Mouse (Mus musculus) CH12.LX (cell line): ENCODE data around the gene Chuk. TPM values are rescaled to one million over a fixed set of nuclear protein-coding genes. Genes with fewer than 3 reads are reported as not detected.

Experiments
- DNase-seq: peaks from one replicate; pipeline ENCODE4 v3.0.0-alpha.2; 2013; ENCODE audit errors: extremely low read depth
- H3K27ac ChIP-seq: 2 replicates; pipeline ENCODE4 v1.5.1; 2012; ENCODE audit warnings: low read depth, mild to moderate bottlenecking, control low read depth, moderate library complexity; ENCODE audit not compliant: insufficient read depth
- H3K27me3 ChIP-seq: replicated peaks from 2 replicates; pipeline ENCODE3; 2012; ENCODE audit warnings: inconsistent platforms
- H3K36me3 ChIP-seq, 2 experiments: replicated peaks in 1 of 2; 2 replicates each; pipeline versions ENCODE3 to v1.6.1; 2012; ENCODE audit warnings: inconsistent platforms in 1 of 2, low read length in 1 of 2, mild to moderate bottlenecking in 1 of 2, mixed read lengths in 1 of 2, moderate library complexity in 1 of 2; ENCODE audit not compliant: control insufficient read depth in 1 of 2, insufficient read depth in 1 of 2
- H3K4me1 ChIP-seq, 2 experiments: 2 replicates each; pipeline ENCODE4 v1.6.1; 2012; ENCODE audit warnings: inconsistent platforms in 1 of 2, moderate library complexity in 1 of 2; ENCODE audit not compliant: insufficient read depth in 2 of 2, control insufficient read depth in 1 of 2
- H3K4me2 ChIP-seq: 2 replicates; pipeline ENCODE4 v1.6.1; 2012; ENCODE audit warnings: low read depth, mild to moderate bottlenecking, control low read depth; ENCODE audit not compliant: poor library complexity, insufficient read depth, severe bottlenecking
- H3K4me3 ChIP-seq, 3 experiments: fragments of 150-350 bp in 1 of 3; sonication (generic) in 1 of 3; replicated peaks in 1 of 3; 2 replicates each; pipeline versions ENCODE3 to v1.5.1; 2011 to 2012; ENCODE audit warnings: low read depth in 2 of 3, low read length in 2 of 3, mild to moderate bottlenecking in 2 of 3, moderate library complexity in 2 of 3, control low read depth in 1 of 3, improper control_type of control experiment in 1 of 3, inconsistent platforms in 1 of 3, mixed read lengths in 1 of 3; ENCODE audit not compliant: poor library complexity in 1 of 3
- H3K79me2 ChIP-seq: replicated peaks from 2 replicates; pipeline ENCODE4 v1.6.1; 2012; ENCODE audit warnings: mild to moderate bottlenecking, moderate library complexity; ENCODE audit not compliant: control insufficient read depth, poor library complexity, insufficient read depth, severe bottlenecking; ENCODE audit errors: extremely low read depth
- H3K9ac ChIP-seq: 2 replicates; pipeline ENCODE4 v1.6.1; 2012; ENCODE audit warnings: low read depth, mild to moderate bottlenecking, control low read depth, moderate library complexity; ENCODE audit not compliant: insufficient read depth
- H3K9me3 ChIP-seq: replicated peaks from 2 replicates; pipeline ENCODE3; 2012; ENCODE audit warnings: low read length, inconsistent platforms, mixed read lengths
- CTCF ChIP-seq, 2 experiments: IDR thresholded peaks in 1 of 2; conservative IDR thresholded peaks in 1 of 2; 2 replicates each; pipeline ENCODE4 v1.5.1; 2011 to 2012; ENCODE audit warnings: low read depth in 2 of 2, low read length in 2 of 2, improper control_type of control experiment in 1 of 2, inconsistent platforms in 1 of 2, mild to moderate bottlenecking in 1 of 2, moderate library complexity in 1 of 2
- GABPA ChIP-seq: IDR thresholded peaks from 2 replicates; pipeline ENCODE4 v1.6.1; 2012; ENCODE audit warnings: low read depth, low read length, improper control_type of control experiment, inconsistent platforms; ENCODE audit not compliant: insufficient replicate concordance
- IRF4 ChIP-seq: IDR thresholded peaks from 2 replicates; pipeline ENCODE4 v1.6.1; 2014; ENCODE audit warnings: low read depth, mild to moderate bottlenecking, inconsistent platforms, low read length, improper control_type of control experiment
- JUN ChIP-seq: IDR thresholded peaks from 2 replicates; pipeline ENCODE4 v1.6.1; 2011; ENCODE audit warnings: low read depth, mild to moderate bottlenecking, low read length, improper control_type of control experiment, moderate library complexity; ENCODE audit not compliant: insufficient read depth
- JUND ChIP-seq: conservative IDR thresholded peaks from 2 replicates; pipeline ENCODE4 v1.6.1; 2011; ENCODE audit warnings: low read depth, low read length, improper control_type of control experiment
- KAT2A ChIP-seq: IDR thresholded peaks from 2 replicates; pipeline ENCODE4 v1.6.1; 2012; ENCODE audit warnings: low read length, improper control_type of control experiment, inconsistent platforms; ENCODE audit not compliant: insufficient replicate concordance
- MAFK ChIP-seq: IDR thresholded peaks from 2 replicates; pipeline ENCODE4 v1.6.1; 2011; ENCODE audit warnings: low read length, improper control_type of control experiment; ENCODE audit not compliant: insufficient replicate concordance
- MEF2A ChIP-seq: IDR thresholded peaks from 2 replicates; pipeline ENCODE4 v1.6.1; 2014; ENCODE audit warnings: low read depth, mild to moderate bottlenecking, inconsistent platforms, low read length, improper control_type of control experiment, borderline replicate concordance
- MXI1 ChIP-seq: IDR thresholded peaks from 2 replicates; pipeline ENCODE4 v1.6.1; 2011; ENCODE audit warnings: mild to moderate bottlenecking, low read depth, low read length, improper control_type of control experiment
- NELFE ChIP-seq: IDR thresholded peaks from 2 replicates; pipeline ENCODE4 v1.6.1; 2011; ENCODE audit warnings: low read depth, low read length, improper control_type of control experiment
- NRF1 ChIP-seq: IDR thresholded peaks from 2 replicates; pipeline ENCODE4 v1.6.1; 2014; ENCODE audit warnings: low read depth, mild to moderate bottlenecking, inconsistent platforms, low read length, improper control_type of control experiment, moderate library complexity
- PAX5 ChIP-seq: IDR thresholded peaks from 2 replicates; pipeline ENCODE4 v1.6.1; 2012; ENCODE audit warnings: low read length, inconsistent platforms, mixed read lengths
- POLR2AphosphoS2 ChIP-seq: IDR thresholded peaks from 2 replicates; pipeline ENCODE4 v1.6.1; 2011; ENCODE audit warnings: low read depth, low read length, improper control_type of control experiment
- SIN3A ChIP-seq: IDR thresholded peaks from 2 replicates; pipeline ENCODE4 v1.6.1; 2012; ENCODE audit warnings: low read length, improper control_type of control experiment, inconsistent platforms
- SMC3 ChIP-seq: IDR thresholded peaks from 2 replicates; pipeline ENCODE4 v1.6.1; 2011; ENCODE audit warnings: low read depth, low read length, improper control_type of control experiment
- UBTF ChIP-seq: IDR thresholded peaks from 2 replicates; pipeline ENCODE4 v1.6.1; 2012; ENCODE audit warnings: low read depth, mild to moderate bottlenecking, inconsistent platforms, low read length, improper control_type of control experiment, moderate library complexity
- USF1 ChIP-seq: IDR thresholded peaks from 2 replicates; pipeline ENCODE4 v1.6.1; 2014; ENCODE audit warnings: low read depth, mild to moderate bottlenecking, inconsistent platforms, low read length, improper control_type of control experiment
- ZKSCAN1 ChIP-seq: IDR thresholded peaks from 2 replicates; pipeline ENCODE4 v1.6.1; 2012; ENCODE audit warnings: low read depth, inconsistent platforms, low read length, improper control_type of control experiment, borderline replicate concordance
- ZMIZ1 ChIP-seq: IDR thresholded peaks from 2 replicates; pipeline ENCODE4 v1.6.1; 2012; ENCODE audit warnings: low read depth, mild to moderate bottlenecking, inconsistent platforms, low read length, improper control_type of control experiment
- dilution Hi-C: fragments of 300-500 bp; cut with MboI; formaldehyde crosslinking; loops from 2 replicates; pipeline ENCODE4 v1.14.3; 2020; ENCODE audit warnings: low sequenced_read_pairs; ENCODE audit not compliant: extremely low pct_unique_long_range_greater_than_20kb, extremely low pct_ligation_motif_present
- in situ Hi-C: fragments of 300-500 bp; cut with MboI; formaldehyde crosslinking; loops from 3 replicates; pipeline ENCODE4 v1.14.3; 2019; ENCODE audit warnings: low sequenced_read_pairs, low pct_ligation_motif_present, low pct_unique_long_range_greater_than_20kb, mixed read lengths
- polyA plus RNA-seq: library from polyadenylated mRNA; unstranded; fragments of >175 nt; gene quantifications from 2 replicates; pipeline ENCODE4 v1.2.1, GENCODE M21; 2012; ENCODE audit warnings: low read depth; ENCODE audit not compliant: insufficient read length
- total RNA-seq, 2 experiments: library from RNA; depleted of rRNA; stranded (reverse); fragments of 300-350 nt in 1 of 2; fragments of >200 nt in 1 of 2; gene quantifications; 2 replicates each; pipeline ENCODE4 v1.2.3; 2012 to 2014

Chuk gene
- total and polyA plus RNA-seq, 3 experiments, result 36.9 to 82.4 (median 42.7) TPM

DNA sequence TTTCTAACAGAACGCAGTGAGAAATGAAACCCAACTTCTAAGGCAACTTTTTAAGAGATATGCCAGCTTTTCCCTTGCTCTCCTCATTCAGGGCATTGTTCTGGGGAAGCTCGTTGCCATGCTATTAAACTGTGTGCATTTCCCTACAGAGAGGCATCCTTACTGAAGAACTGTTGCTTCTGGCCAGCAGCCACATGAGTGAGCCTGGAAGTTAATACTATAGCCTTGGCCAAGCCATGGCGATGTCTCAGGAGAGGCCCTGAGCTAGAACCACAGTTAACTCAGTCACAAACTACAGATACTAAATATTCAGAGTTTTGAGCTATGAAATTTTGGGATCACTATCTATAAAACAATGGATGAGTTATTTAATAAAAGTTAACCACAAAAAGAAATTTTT lies 4.3 kb downstream of the Chuk start:
- Histone ChIP-seq H3K27ac (no peak overlapping the region), H3K4me2 (no peak overlapping the region), H3K9me3 (no peaks in the 10 kb centered on the region), H3K79me2 (peaks cover 41% of the 10 kb centered on the region), H3K36me3 (peaks cover 18 to 45% of the 10 kb centered on the region in 2 experiments), H3K27me3 (no peaks in the 10 kb centered on the region), H3K9ac (no peak overlapping the region), H3K4me1 (peaks cover 5 to 24% of the 10 kb centered on the region in 2 experiments), H3K4me3 (no peak overlapping the region)
- DNase-seq, result no peak
- in situ Hi-C loops, result no loop called here
- dilution Hi-C loops, result no loop called here
- TF ChIP-seq ZMIZ1 (no peak), JUND (no peak), MAFK (no peak), CTCF (conservative IDR thresholded peaks at IDR 0.05 in 1 of 2, IDR thresholded peaks at IDR 0.05 in 1 of 2; ENCODE audit: low read depth in 2 of 2, low read length in 2 of 2) (no peak), KAT2A (no peak), NRF1 (no peak), USF1 (no peak)

DNA sequence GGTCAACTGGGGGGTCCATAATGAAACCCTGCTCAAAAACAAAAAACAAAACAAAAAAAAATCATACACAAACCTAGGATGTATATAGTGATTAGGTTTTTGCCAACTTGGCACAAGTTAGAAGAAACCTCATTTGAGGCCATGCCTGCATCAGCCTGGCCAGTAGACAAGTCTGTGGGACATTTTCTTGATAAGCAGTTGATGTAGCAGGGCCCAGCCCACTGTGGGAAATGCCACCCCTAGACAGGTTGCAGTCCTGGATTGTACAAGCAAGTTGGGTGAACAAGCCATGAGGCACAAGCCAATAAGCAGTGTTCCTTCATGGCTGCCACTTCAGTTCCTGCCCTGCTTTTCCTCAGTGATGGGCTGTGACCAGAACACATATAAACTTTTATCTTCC lies 6.4 kb downstream of the Chuk start:
- DNase-seq, result no peak
- Histone ChIP-seq H3K36me3 (peaks cover 30 to 66% of the 10 kb centered on the region in 2 experiments), H3K4me3 (no peak overlapping the region), H3K9ac (no peak overlapping the region), H3K9me3 (peaks cover 3% of the 10 kb centered on the region), H3K79me2 (peaks cover 28% of the 10 kb centered on the region), H3K27me3 (no peaks in the 10 kb centered on the region), H3K4me1 (peaks cover 3 to 18% of the 10 kb centered on the region in 2 experiments), H3K4me2 (no peak overlapping the region), H3K27ac (no peak overlapping the region)
- dilution Hi-C loops, result no loop called here
- TF ChIP-seq JUN (no peak), SIN3A (no peak), JUND (no peak), SMC3 (no peak)
- in situ Hi-C loops, result no loop called here

DNA sequence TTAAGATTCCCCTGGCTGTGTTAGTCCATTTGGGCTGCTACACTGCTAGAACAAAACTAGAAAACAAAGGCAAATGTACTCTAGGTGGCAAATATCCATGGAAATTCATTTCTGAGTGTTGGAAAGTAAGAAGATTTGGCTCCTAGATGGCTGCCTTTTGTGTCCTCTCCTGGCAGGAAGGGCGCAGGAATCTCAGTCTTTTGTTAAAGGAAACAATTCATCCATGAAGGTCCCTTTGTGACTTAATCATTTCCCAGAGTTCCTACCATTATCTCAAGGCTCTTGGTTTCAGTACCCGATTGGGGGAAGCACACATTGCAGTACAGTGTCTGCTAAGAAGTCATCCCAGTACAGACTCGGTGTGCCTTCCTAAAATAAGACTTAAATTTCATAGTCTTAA lies 21.0 kb downstream of the Chuk start:
- Histone ChIP-seq H3K9me3 (no peaks in the 10 kb centered on the region), H3K4me3 (no peak overlapping the region), H3K9ac (no peak overlapping the region), H3K27me3 (no peaks in the 10 kb centered on the region), H3K27ac (no peak overlapping the region), H3K79me2 (no peaks in the 10 kb centered on the region), H3K4me1 (no peaks in the 10 kb centered on the region), H3K4me2 (no peak overlapping the region), H3K36me3 (peaks cover 30 to 85% of the 10 kb centered on the region in 2 experiments)
- in situ Hi-C loops, result no loop called here
- no peak for DNase-seq
- TF ChIP-seq MXI1 (no peak), MEF2A (no peak), PAX5 (no peak), POLR2AphosphoS2 (no peak), ZMIZ1 (no peak), UBTF (no peak), USF1 (no peak), NELFE (no peak), IRF4 (no peak), NRF1 (no peak), SMC3 (no peak), GABPA (no peak), ZKSCAN1 (no peak)
- dilution Hi-C loops, result no loop called here
